Mouse (Mus musculus) intestine, embryonic 16.5 days (tissue): ENCODE data around the gene Gm49373. TPM values are rescaled to one million over a fixed set of nuclear protein-coding genes. Genes with fewer than 3 reads are reported as not detected.

Experiments
- microRNA counts: library from miRNA; unstranded; fragments of <30 nt; microRNA quantifications from one replicate; lab custom pipeline; 2016
- microRNA-seq: library from miRNA; unstranded; fragments of <30 nt; microRNA quantifications from one replicate; pipeline ENCODE4, GENCODE M21; 2016
- polyA plus RNA-seq: library from polyadenylated mRNA; unstranded; fragments of >200 nt; fragmentation: Nextera tagmentation; extraction: Ambion mirVana; gene quantifications from 2 replicates; pipeline ENCODE4 v1.2.1, GENCODE M21; 2015

The Gm49373 gene
- polyA plus RNA-seq, 1 experiment from 2014 or later = 0.44 TPM

MicroRNAs within 50 kb of the gene (microRNA counts, 519-probe panel; counts per million panel counts)
- 2,695 counts per million, percentile 67 among the panel's probes with 10 or more counts for microRNA mmu-miR-1900 (lab: Ali Mortazavi, UCI)

Small RNAs within 50 kb of the gene (microRNA-seq; reads per million reads assigned to microRNA genes)
- not detected for gene Mir1900
- not detected for gene Mir7082

Other genes with a start within 250 kb of the Gm49373 start
- gene A230050P20Rik, start 204.5 kb downstream of the Gm49373 start, polyA plus RNA-seq = 16.2 and 18.3 TPM in 2 replicates
- 10.7 and 11.2 TPM in 2 replicates for gene Angptl6, start 193.4 kb downstream of the Gm49373 start, polyA plus RNA-seq
- 79.5 and 97.6 TPM in 2 replicates for gene Ppan, start 184.9 kb downstream of the Gm49373 start, polyA plus RNA-seq
- 261 and 297 TPM in 2 replicates for gene Eif3g, start 174.5 kb downstream of the Gm49373 start, polyA plus RNA-seq
- gene Dnmt1, start 113.2 kb downstream of the Gm49373 start, polyA plus RNA-seq = 56.3 and 56.9 TPM in 2 replicates
- gene S1pr2, start 96.3 kb downstream of the Gm49373 start, polyA plus RNA-seq = 24.3 and 24.4 TPM in 2 replicates
- 165 and 181 TPM in 2 replicates for gene Mrpl4, start 70.4 kb downstream of the Gm49373 start, polyA plus RNA-seq
- gene Icam1, start 57.1 kb downstream of the Gm49373 start, polyA plus RNA-seq = 12.7 and 13.7 TPM in 2 replicates
- gene Icam4, start 43.7 kb downstream of the Gm49373 start, polyA plus RNA-seq = 1.8 and 5.4 TPM in 2 replicates
- gene Icam5, start 41.0 kb downstream of the Gm49373 start, polyA plus RNA-seq = 0.09 and 0.10 TPM in 2 replicates
- gene Zglp1, start 6.0 kb downstream of the Gm49373 start, polyA plus RNA-seq = 0.51 and 1.3 TPM in 2 replicates
- 63.3 and 69.8 TPM in 2 replicates for gene Fdx1l, start 518 bp upstream of the Gm49373 start, polyA plus RNA-seq
- 2.5 and 2.9 TPM in 2 replicates for gene Gm38431, start 18.9 kb upstream of the Gm49373 start, polyA plus RNA-seq
- gene Raver1, start 18.9 kb upstream of the Gm49373 start, polyA plus RNA-seq = 57.7 and 64.7 TPM in 2 replicates
- gene Tyk2, start 58.1 kb upstream of the Gm49373 start, polyA plus RNA-seq = 17.0 and 18.1 TPM in 2 replicates
- gene Cdc37, start 76.9 kb upstream of the Gm49373 start, polyA plus RNA-seq = 247 and 261 TPM in 2 replicates
- 6.2 and 7.8 TPM in 2 replicates for gene Pde4a, start 92.6 kb upstream of the Gm49373 start, polyA plus RNA-seq
- 58.1 and 59.7 TPM in 2 replicates for gene Keap1, start 166.3 kb upstream of the Gm49373 start, polyA plus RNA-seq
- 0.06 TPM in 1 of 2 replicates, not detected in the other for gene S1pr5, start 175.3 kb upstream of the Gm49373 start, polyA plus RNA-seq
- gene Atg4d, start 192.2 kb upstream of the Gm49373 start, polyA plus RNA-seq = 62.1 and 62.3 TPM in 2 replicates
- gene Kri1, start 214.9 kb upstream of the Gm49373 start, polyA plus RNA-seq = 12.3 and 13.2 TPM in 2 replicates
- gene Cdkn2d, start 218.3 kb upstream of the Gm49373 start, polyA plus RNA-seq = 40.2 and 42.5 TPM in 2 replicates
- 158 and 172 TPM in 2 replicates for gene Ap1m2, start 239.2 kb upstream of the Gm49373 start, polyA plus RNA-seq
- gene Slc44a2, start 247.6 kb upstream of the Gm49373 start, polyA plus RNA-seq = 44.6 and 50.2 TPM in 2 replicates